Mouse (Mus musculus) liver, embryonic 14.5 days (tissue): Measurements from ENCODE around the gene Tsc22d1.

Experiments used
- CTCF ChIP-seq: IDR thresholded peaks from 2 replicates; pipeline ENCODE4 v1.5.1; 2016; ENCODE audit warnings: antibody characterized with exemption, low read depth, control low read depth
- EP300 ChIP-seq: IDR thresholded peaks from 2 replicates; pipeline ENCODE4 v1.6.1; 2016; ENCODE audit warnings: antibody characterized with exemption, low read depth

GRCm38 (mm10) chr14:76457696-76458095 lies 42.9 kb downstream of the Tsc22d1 start:
- TF ChIP-seq CTCF (no peak), EP300 (no peak)
